Mouse (Mus musculus) kidney, postnatal 10 days (tissue): ENCODE measurements around the gene Epb41.
A peak's percentile ranks its signal among the peaks of the same experiment; 100 is the strongest.

ENCODE experiments used
- DNase-seq: peaks from one replicate; pipeline ENCODE4 v3.0.0; 2021; ENCODE audit warnings: mixed read lengths

Epb41 gene

GRCm38 (mm10) chr4:132074077-132074932, 816 bp downstream of the Epb41 start, which contains the start of gene Gm10300:
Gene Gm10300 (plus strand): TSS chr4:132074697.
- peak; percentile 70 for DNase-seq

GRCm38 (mm10) chr4:132072946-132073345, 2.2 kb downstream of the Epb41 start:
- peak; percentile 80 for DNase-seq

GRCm38 (mm10) chr4:132072156-132072555, 3.0 kb downstream of the Epb41 start:
- DNase-seq, result no peak

GRCm38 (mm10) chr4:132071674-132072073, 3.4 kb downstream of the Epb41 start:
- DNase-seq, result no peak

GRCm38 (mm10) chr4:132067938-132068235, 7.2 kb downstream of the Epb41 start:
- no peak for DNase-seq

- no peak for DNase-seq
Measured at GRCm38 (mm10) chr4:132067112-132067937, 7.8 kb downstream of the Epb41 start.

GRCm38 (mm10) chr4:132066101-132066773, 8.9 kb downstream of the Epb41 start:
- DNase-seq, result peak; percentile 87

- DNase-seq, result no peak
Measured at GRCm38 (mm10) chr4:132065578-132065977, 9.5 kb downstream of the Epb41 start.

- DNase-seq, result no peak
Measured at GRCm38 (mm10) chr4:132064550-132064949, 10.6 kb downstream of the Epb41 start.

GRCm38 (mm10) chr4:132062934-132063884, 11.9 kb downstream of the Epb41 start:
- DNase-seq, result no peak

- peak; percentile 53 for DNase-seq
Measured at GRCm38 (mm10) chr4:132062289-132062688, 12.8 kb downstream of the Epb41 start.

GRCm38 (mm10) chr4:132060040-132060832, 14.9 kb downstream of the Epb41 start:
- DNase-seq, result no peak

- no peak for DNase-seq
Measured at GRCm38 (mm10) chr4:132059541-132059940, 15.6 kb downstream of the Epb41 start.

- no peak for DNase-seq
Measured at GRCm38 (mm10) chr4:132057311-132057710, 17.8 kb downstream of the Epb41 start.

- no peak for DNase-seq
Measured at GRCm38 (mm10) chr4:132051321-132052275, 23.5 kb downstream of the Epb41 start.

GRCm38 (mm10) chr4:132049549-132050200, 25.4 kb downstream of the Epb41 start:
- DNase-seq, result no peak

- DNase-seq, result peak; percentile 94
Measured at GRCm38 (mm10) chr4:132048995-132049404, 26.1 kb downstream of the Epb41 start.

- DNase-seq, result peak; percentile 63
Measured at GRCm38 (mm10) chr4:132048011-132048991, 26.8 kb downstream of the Epb41 start.
